Comparison of ENCODE assay signal across 9 mouse cellular contexts in genomic region chr11:59880031-59880430, GRCm38 (mm10). TPM values are rescaled to one million over a fixed set of nuclear protein-coding genes. Genes with fewer than 3 reads are reported as not detected.
DNase-seq lines count a peak whose midpoint lies in the region; ATAC-seq lines count a peak whose summit lies in the region.
"Had no signal": no experiment of that assay in that cellular context is flagged by ENCODE, and none has a peak within 500 bp of the region (broad histone marks: within the 10 kb centered on the region; RNA-seq: fewer than 3 reads in every experiment).

No protein-coding gene starts in this region.

- H3K9ac ChIP-seq in lung, embryonic 15.5 days, result no peak overlapping the region

- no peak overlapping the region for H3K4me2 ChIP-seq in lung, embryonic 15.5 days

- peaks cover 27% of the 10 kb centered on the region for H3K36me3 ChIP-seq in hindbrain, embryonic 10.5 days
- H3K36me3 ChIP-seq in lung, embryonic 15.5 days, result peaks cover 22% of the 10 kb centered on the region

- H3K4me3 ChIP-seq in hindbrain, embryonic 10.5 days, result no peak overlapping the region
- H3K4me3 ChIP-seq in lung, embryonic 15.5 days, result no peak overlapping the region
- H3K4me3 ChIP-seq: myocyte had no signal

- peaks cover 12% of the 10 kb centered on the region for H3K4me1 ChIP-seq in hindbrain, embryonic 10.5 days (replicated peaks)
- H3K4me1 ChIP-seq in lung, embryonic 15.5 days, result 0 out of 2 replicates have a peak, but pooled peaks cover 2% of the 10 kb centered on the region

- ATAC-seq in frontal cortex, adult (ENCODE audit: low TSS enrichment), result peak; percentile 86
- ATAC-seq in lung, embryonic 15.5 days (ENCODE audit: borderline replicate concordance, extremely low read depth, low FRiP score, low TSS enrichment), result peak; percentile 32; the same call in 1 of the 2 replicates

- peak overlapping the region; percentile 84 for H3K27ac ChIP-seq in hindbrain, embryonic 10.5 days
- H3K27ac ChIP-seq in lung, embryonic 15.5 days, result no peak overlapping the region

- peak; percentile 93 for DNase-seq in MN1 (ENCODE audit: low spot score)
- peak; percentile 80 for DNase-seq in cerebellum, adult 9-10 months
- DNase-seq in hindbrain, embryonic 10.5 days (ENCODE audit: low spot score), result peak; percentile 83
- DNase-seq in layer of hippocampus, adult 9-11 months, result peak; percentile 45
- peak; percentile 75 for DNase-seq in ovary, postnatal 14 days (ENCODE audit: low spot score)
- DNase-seq in thymus, postnatal 36 days, result peak; percentile 40 to 52

- H3K9me3 ChIP-seq in hindbrain, embryonic 10.5 days, result no peaks in the 10 kb centered on the region
- H3K9me3 ChIP-seq in lung, embryonic 15.5 days, result no peaks in the 10 kb centered on the region

- 21% methylated on average over 2 of the region's 2 CpGs for WGBS in hindbrain, embryonic 10.5 days
- WGBS in lung, embryonic 15.5 days, result 26% methylated on average over 2 of the region's 2 CpGs

- H3K27me3 ChIP-seq in hindbrain, embryonic 10.5 days (ENCODE audit: insufficient read depth, poor library complexity, severe bottlenecking), result no peaks in the 10 kb centered on the region
- no peaks in the 10 kb centered on the region for H3K27me3 ChIP-seq in lung, embryonic 15.5 days

RNA-seq across cellular contexts. Expression of gene Cops3, which starts 40.4 kb away (rescaled TPM):
- polyA plus RNA-seq in hindbrain, embryonic 10.5 days (2016; fragmentation: Nextera tagmentation; extraction: Ambion mirVana), result 233 and 255 TPM in 2 replicates
- polyA plus RNA-seq in lung, embryonic 15.5 days (2015; fragmentation: Nextera tagmentation; extraction: Ambion mirVana), result 204 and 214 TPM in 2 replicates

RNA-seq across cellular contexts. Expression of gene Nt5m, which starts 40.8 kb away (rescaled TPM):
- 41.2 and 47.7 TPM in 2 replicates for polyA plus RNA-seq in hindbrain, embryonic 10.5 days (2016; fragmentation: Nextera tagmentation; extraction: Ambion mirVana)
- 34.0 and 37.6 TPM in 2 replicates for polyA plus RNA-seq in lung, embryonic 15.5 days (2015; fragmentation: Nextera tagmentation; extraction: Ambion mirVana)
